Mouse (Mus musculus) liver, embryonic 14.5 days (tissue): ENCODE measurements at regions not wholly inside any gene's neighbourhood (a gene's known extent, or its start where the extent isn't known, plus 50 kb on each side); places are given as distances from the start of the nearest gene placed in this dataset.
A peak's percentile ranks its signal among the peaks of the same experiment; 100 is the strongest.

Source experiments
- ATAC-seq: fragments of 200-750 bp; cut with Nextera tagmentation; 2 replicates; pipeline ENCODE4 v1.8.0; 2017; ENCODE audit warnings: moderate number of reproducible peaks, mild to moderate bottlenecking, moderate library complexity; ENCODE audit not compliant: insufficient read depth
- DNase-seq, 3 experiments: peaks; one replicate each; pipeline ENCODE4 v3.0.0-alpha.2; 2012 to 2013; ENCODE audit warnings: low read depth in 3 of 3, low spot score in 3 of 3
- H3K27ac ChIP-seq: fragments of 300-500 bp; sonication (generic); 2 replicates; pipeline ENCODE4 v1.5.1; 2014; ENCODE audit warnings: moderate library complexity, mild to moderate bottlenecking, control low read depth, inconsistent platforms
- H3K27me3 ChIP-seq: fragments of 300-500 bp; sonication (generic); 2 replicates; pipeline ENCODE4 v1.6.1; 2014; ENCODE audit warnings: mild to moderate bottlenecking, low read length, moderate library complexity; ENCODE audit not compliant: control insufficient read depth, insufficient read depth
- H3K36me3 ChIP-seq: fragments of 300-500 bp; sonication (generic); replicated peaks from 2 replicates; pipeline ENCODE4 v1.6.1; 2014; ENCODE audit warnings: low read depth; ENCODE audit not compliant: control insufficient read depth, insufficient read depth
- H3K4me1 ChIP-seq, 2 experiments: fragments of 200-500 bp in 1 of 2; fragments of 300-500 bp in 1 of 2; sonication (generic) in 1 of 2; replicated peaks; 2 replicates each; pipeline ENCODE4 v1.6.1; 2012 to 2014; ENCODE audit warnings: antibody characterized with exemption in 1 of 2, inconsistent platforms in 1 of 2, low read length in 1 of 2; ENCODE audit not compliant: control insufficient read depth in 2 of 2, insufficient read depth in 2 of 2
- H3K4me2 ChIP-seq: fragments of 300-500 bp; sonication (generic); 2 replicates; pipeline ENCODE4 v1.6.1; 2014; ENCODE audit warnings: low read depth, mild to moderate bottlenecking, control low read depth, moderate library complexity
- H3K4me3 ChIP-seq, 2 experiments: fragments of 200-500 bp in 1 of 2; fragments of 300-500 bp in 1 of 2; sonication (generic) in 1 of 2; 2 replicates each; pipeline ENCODE4 v1.5.1; 2012 to 2014; ENCODE audit warnings: low read depth in 2 of 2, low read length in 2 of 2, mild to moderate bottlenecking in 2 of 2, control low read depth in 1 of 2, inconsistent platforms in 1 of 2, moderate library complexity in 1 of 2; ENCODE audit not compliant: insufficient read depth in 1 of 2
- H3K9ac ChIP-seq: fragments of 300-500 bp; sonication (generic); replicated peaks from 2 replicates; pipeline ENCODE4 v1.6.1; 2014; ENCODE audit warnings: mild to moderate bottlenecking, control low read depth, moderate library complexity
- H3K9me3 ChIP-seq: fragments of 300-500 bp; sonication (generic); 2 replicates; pipeline ENCODE4 v1.6.1; 2016; ENCODE audit warnings: low read length, mixed read lengths; ENCODE audit not compliant: control insufficient read depth
- CTCF ChIP-seq: IDR thresholded peaks from 2 replicates; pipeline ENCODE4 v1.5.1; 2016; ENCODE audit warnings: antibody characterized with exemption, low read depth, control low read depth
- EP300 ChIP-seq: IDR thresholded peaks from 2 replicates; pipeline ENCODE4 v1.6.1; 2016; ENCODE audit warnings: antibody characterized with exemption, low read depth
- WGBS: fragments of 180-500 bp; shearing (Covaris S2); extraction: QIAGEN DNeasy Blood & Tissue Kit; methylation state at CpG from one replicate; pipeline ENCODE4 v1.1.7; 2014; ENCODE audit not compliant: insufficient replicate concordance; 5-methylcytosine and 5-hydroxymethylcytosine counted together

DNA sequence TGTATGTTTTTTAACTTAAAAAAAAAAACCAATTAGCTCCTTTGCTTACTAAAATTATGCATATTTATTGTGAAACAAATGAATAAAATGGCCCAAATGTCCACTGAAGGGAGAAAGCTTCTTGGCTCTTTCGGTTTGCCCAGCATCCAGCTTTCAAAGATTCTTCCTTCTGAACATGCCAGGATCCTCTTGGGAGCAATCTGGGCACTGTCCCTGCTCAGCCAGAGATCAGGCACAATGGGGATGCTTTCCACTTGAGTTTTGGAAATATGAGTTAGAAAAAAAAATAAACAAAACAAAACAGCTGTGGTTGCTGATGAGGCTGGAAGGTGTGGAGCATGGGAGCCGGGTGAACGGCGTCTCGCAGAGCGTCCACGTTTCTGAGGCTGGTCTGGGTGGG lies 180.3 kb upstream of the Foxn2 start:
- H3K4me1 ChIP-seq: peaks cover 0 to 3% of the 10 kb centered on the region in 2 experiments; a peak in 1 of 4 replicates
- WGBS: 69% methylated on average over 7 of the region's 7 CpGs
- H3K27me3 ChIP-seq: no peaks in the 10 kb centered on the region
- ATAC-seq (no peak), DNase-seq (no peak)
- H3K4me3 ChIP-seq: no peak overlapping the region
- no peak for TF ChIP-seq CTCF
- no peak for TF ChIP-seq EP300
- H3K4me2 ChIP-seq: no peak overlapping the region
- H3K36me3 ChIP-seq: no peaks in the 10 kb centered on the region
- H3K27ac ChIP-seq: no peak overlapping the region
- H3K9ac ChIP-seq: no peak overlapping the region
- no peaks in the 10 kb centered on the region for H3K9me3 ChIP-seq

DNA sequence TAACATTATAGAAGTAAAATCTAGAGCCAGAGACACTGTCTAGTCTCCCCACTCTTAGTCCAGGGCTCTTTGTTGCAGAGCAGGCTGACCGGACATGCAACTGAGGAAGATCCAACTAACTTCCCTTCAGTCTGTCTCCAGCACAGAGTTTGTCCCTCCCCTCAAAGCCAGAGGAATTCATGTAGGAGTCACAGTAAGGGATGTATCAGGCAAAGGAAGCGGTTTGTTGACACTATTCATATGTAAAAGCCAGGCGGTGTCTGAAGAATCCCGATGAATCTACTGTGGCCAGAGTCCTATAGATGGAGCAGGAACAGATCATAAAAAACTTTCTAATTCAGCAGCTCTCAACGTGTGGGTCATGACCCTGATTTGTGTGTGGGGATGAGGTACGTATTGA lies 179.7 kb upstream of the Foxn2 start:
- no peaks in the 10 kb centered on the region for H3K9me3 ChIP-seq
- no peak overlapping the region for H3K27ac ChIP-seq
- H3K36me3 ChIP-seq: no peaks in the 10 kb centered on the region
- ATAC-seq (no peak), DNase-seq (no peak)
- no peaks in the 10 kb centered on the region for H3K27me3 ChIP-seq
- no peak overlapping the region for H3K9ac ChIP-seq
- TF ChIP-seq CTCF (no peak), EP300 (no peak)
- H3K4me1 ChIP-seq: peaks cover 0 to 3% of the 10 kb centered on the region in 2 experiments; a peak in 1 of 4 replicates
- H3K4me2 ChIP-seq: no peak overlapping the region
- 59% methylated on average over 6 of the region's 6 CpGs for WGBS
- no peak overlapping the region for H3K4me3 ChIP-seq

- no peak overlapping the region for H3K27ac ChIP-seq
- peaks cover 0 to 3% of the 10 kb centered on the region in 2 experiments; a peak in 1 of 4 replicates for H3K4me1 ChIP-seq
- 68% methylated on average over 8 of the region's 8 CpGs for WGBS
- no peaks in the 10 kb centered on the region for H3K27me3 ChIP-seq
- H3K9me3 ChIP-seq: no peaks in the 10 kb centered on the region
- no peak overlapping the region for H3K9ac ChIP-seq
- no peak for TF ChIP-seq CTCF
- H3K4me2 ChIP-seq: no peak overlapping the region
- H3K4me3 ChIP-seq: no peak overlapping the region
- ATAC-seq: no peak
- H3K36me3 ChIP-seq: no peaks in the 10 kb centered on the region
- no peak for DNase-seq
These were observed 179.0 kb upstream of the Foxn2 start for GRCm38 (mm10) chr17:88261556-88261955.

DNA sequence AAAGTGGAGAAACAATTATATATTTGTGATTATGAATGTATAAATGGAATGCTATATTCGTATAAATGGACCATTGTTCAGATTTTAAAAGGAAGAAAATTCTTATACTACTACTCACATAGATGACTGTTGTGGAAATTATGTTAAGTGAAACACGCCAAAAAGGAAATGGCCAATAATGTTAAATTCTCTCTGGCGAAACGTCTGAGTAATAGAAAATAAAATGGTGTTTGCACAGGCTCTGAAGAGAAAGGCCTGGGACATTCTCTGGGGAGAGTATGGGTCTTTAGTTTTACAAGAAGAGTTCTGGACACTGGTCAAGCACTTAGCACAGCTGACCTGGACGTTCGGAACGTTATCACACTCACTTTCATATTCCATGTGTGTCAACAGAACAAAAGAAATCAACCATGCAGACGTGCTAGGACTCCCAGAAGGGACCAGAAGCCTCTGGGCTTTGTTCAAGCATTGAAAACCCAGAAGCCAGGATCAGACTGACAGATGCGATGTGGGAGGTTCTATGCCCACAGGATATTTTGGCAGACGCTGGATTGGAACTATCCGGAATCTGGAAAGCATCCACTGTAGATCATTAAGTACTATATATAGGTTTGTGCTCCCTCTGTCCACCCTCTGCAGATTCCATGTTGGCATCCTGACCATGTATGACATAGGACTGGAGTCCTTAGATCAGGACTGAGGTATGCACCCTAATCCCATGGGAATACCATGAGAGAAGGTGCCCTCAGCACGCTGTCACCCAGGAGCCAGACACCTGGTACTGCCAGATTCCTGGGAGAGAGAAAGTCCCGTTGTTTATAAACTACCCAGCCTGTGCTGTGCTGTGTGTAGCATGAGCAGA lies 178.0 kb upstream of the Foxn2 start:
- Histone ChIP-seq H3K9me3 (no peaks in the 10 kb centered on the region), H3K9ac (no peak overlapping the region), H3K27me3 (no peaks in the 10 kb centered on the region), H3K4me3 (no peak overlapping the region), H3K36me3 (no peaks in the 10 kb centered on the region), H3K4me2 (no peak overlapping the region), H3K27ac (no peak overlapping the region), H3K4me1 (peaks cover 0 to 3% of the 10 kb centered on the region in 2 experiments; a peak in 1 of 4 replicates)
- DNase-seq (no peak), ATAC-seq (no peak)
- TF ChIP-seq EP300: no peak
- TF ChIP-seq CTCF: no peak
- 65% methylated on average over 13 of the region's 13 CpGs for WGBS

DNA sequence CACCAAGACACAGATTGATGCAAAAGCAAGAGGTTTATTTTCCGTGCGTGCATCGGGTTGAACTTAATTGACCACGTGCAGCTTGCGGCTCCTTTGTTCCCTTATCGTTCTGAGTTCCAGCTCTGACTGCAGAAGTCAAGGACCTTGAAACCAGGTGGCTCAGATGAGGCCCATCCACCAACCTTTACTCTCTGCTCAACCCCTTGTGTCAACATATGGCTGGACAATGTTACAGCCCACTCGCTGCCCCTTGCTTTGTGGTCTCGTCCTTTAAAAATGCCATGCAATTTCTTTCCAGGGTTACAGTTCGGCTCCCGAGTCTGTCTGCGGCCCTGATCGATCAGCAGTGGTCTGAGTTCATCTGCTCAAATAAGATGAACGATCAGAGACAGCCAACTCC lies 175.2 kb upstream of the Foxn2 start:
- H3K4me3 ChIP-seq: no peak overlapping the region
- H3K27ac ChIP-seq: no peak overlapping the region
- no peaks in the 10 kb centered on the region for H3K9me3 ChIP-seq
- ATAC-seq (peak; percentile 43; the same call in 1 of the 2 replicates), DNase-seq (no peak)
- H3K36me3 ChIP-seq: no peaks in the 10 kb centered on the region
- H3K4me2 ChIP-seq: no peak overlapping the region
- no peak overlapping the region for H3K9ac ChIP-seq
- TF ChIP-seq EP300 (no peak), CTCF (no peak)
- no peaks in the 10 kb centered on the region; a peak in 1 of 4 replicates for H3K4me1 ChIP-seq
- H3K27me3 ChIP-seq: no peaks in the 10 kb centered on the region
- WGBS: 63% methylated on average over 13 of the region's 13 CpGs
